Mouse (Mus musculus) E14TG2a.4 (cell line): ENCODE results near the gene Fam171a2.

ENCODE experiments used
- CTCF ChIP-seq: conservative IDR thresholded peaks from 2 replicates; pipeline ENCODE4 v1.5.1; 2014; ENCODE audit warnings: low read length
- NANOG ChIP-seq: IDR thresholded peaks from 2 replicates; pipeline ENCODE4 v1.6.1; 2014; ENCODE audit warnings: borderline replicate concordance, low read length, mixed read lengths

DNA sequence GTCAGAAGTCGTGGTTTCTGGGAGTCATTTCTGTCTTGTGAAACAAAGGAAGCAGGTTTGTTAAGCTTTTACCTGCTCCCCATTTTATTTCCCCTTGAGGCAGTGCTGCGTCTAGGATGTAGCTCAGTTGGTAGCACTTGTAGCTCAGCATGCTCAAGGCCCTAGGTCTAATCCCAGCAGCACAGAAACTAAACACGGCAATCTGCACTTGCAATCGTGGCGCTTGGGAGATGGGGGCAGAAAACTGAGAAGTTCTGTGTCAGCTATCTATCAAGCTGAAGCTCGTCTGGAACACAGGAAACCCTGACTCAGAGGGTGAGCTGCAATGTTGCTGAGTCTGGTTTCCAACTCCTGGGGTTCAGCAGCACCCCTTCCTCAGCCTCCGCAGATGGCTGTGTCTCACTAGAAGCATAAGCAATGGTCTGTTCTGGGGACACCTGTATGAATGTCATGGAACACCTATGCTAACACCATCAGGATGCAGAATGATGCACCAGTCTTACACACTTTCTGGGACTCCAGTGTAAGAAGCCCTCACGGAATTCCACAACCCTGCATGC is 18.4 kb downstream of the Fam171a2 start:
- TF ChIP-seq CTCF (no peak), NANOG (no peak)
